Mouse (Mus musculus) heart, postnatal 0 days (tissue): Measurements from ENCODE around the gene Mccc2.

ENCODE experiments used
- CTCF ChIP-seq: IDR thresholded peaks from 2 replicates; pipeline ENCODE4 v1.5.1; 2016; ENCODE audit warnings: antibody characterized with exemption, control low read depth, low read depth
- EP300 ChIP-seq: IDR thresholded peaks from 2 replicates; pipeline ENCODE4 v1.6.1; 2016; ENCODE audit warnings: antibody characterized with exemption, low read depth

GRCm38 (mm10) chr13:100016891-100017290 lies 1.5 kb upstream of the Mccc2 start:
- TF ChIP-seq CTCF = no peak
- TF ChIP-seq EP300 = no peak
